Mouse (Mus musculus): ENCODE data around the gene RPS10-NUDT3. TPM values are rescaled to one million over a fixed set of nuclear protein-coding genes. Genes with fewer than 3 reads are reported as not detected.

Gene RPS10-NUDT3
- polyA plus RNA-seq, 1 experiment from 2014 or later, result not detected

GRCm38 (mm10) chr17:27579816-27580215 is 55.2 kb downstream of the RPS10-NUDT3 start:
- Histone ChIP-seq H3K9ac (replicated peaks) (no peak overlapping the region), H3K4me3 (no peak overlapping the region), H3K27ac (replicated peaks) (peak overlapping the region; percentile 63), H3K4me1 (peaks cover 11% of the 10 kb centered on the region; the same call in 1 of the 2 replicates), H3K27me3 (no peaks in the 10 kb centered on the region), H3K9me3 (no peaks in the 10 kb centered on the region), H3K4me2 (replicated peaks) (no peak overlapping the region), H3K36me3 (peaks cover 63% of the 10 kb centered on the region)
- WGBS, result 72% methylated on average over 8 of the region's 8 CpGs
- ATAC-seq (replicated peaks), result no peak

DNA sequence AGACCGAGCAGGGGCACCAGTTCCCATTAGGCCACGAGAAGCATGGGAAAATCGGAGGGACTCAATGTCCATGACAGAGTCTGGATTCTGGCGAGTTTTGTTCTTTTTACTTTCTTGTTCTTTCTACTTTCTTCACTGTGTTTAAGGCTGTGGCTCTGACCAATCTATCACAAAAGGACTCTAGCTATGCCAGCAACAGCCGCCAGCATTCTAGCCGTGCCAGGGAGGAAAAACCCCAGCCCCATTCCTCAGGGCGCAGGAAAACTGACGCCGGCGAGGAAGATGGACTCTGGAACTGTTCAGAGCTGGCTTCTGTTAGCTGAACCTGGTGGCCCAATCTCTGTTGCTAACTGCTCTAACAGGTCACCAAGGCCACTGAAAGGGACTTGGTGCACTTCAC is 56.5 kb downstream of the RPS10-NUDT3 start:
- ATAC-seq (replicated peaks), result no peak
- Histone ChIP-seq H3K9ac (replicated peaks) (no peak overlapping the region), H3K4me1 (peaks cover 14% of the 10 kb centered on the region), H3K9me3 (no peaks in the 10 kb centered on the region), H3K27ac (replicated peaks) (peak overlapping the region; percentile 63; the same call in 1 of the 2 replicates), H3K27me3 (no peaks in the 10 kb centered on the region), H3K4me2 (replicated peaks) (no peak overlapping the region), H3K4me3 (no peak overlapping the region), H3K36me3 (peaks cover 56% of the 10 kb centered on the region)
- WGBS, result 81% methylated on average over 10 of the region's 10 CpGs

GRCm38 (mm10) chr17:27577468-27577867 is 57.6 kb downstream of the RPS10-NUDT3 start:
- H3K27ac ChIP-seq (replicated peaks), result no peak overlapping the region
- H3K9me3 ChIP-seq, result no peaks in the 10 kb centered on the region
- H3K9ac ChIP-seq (replicated peaks), result no peak overlapping the region
- no peak for ATAC-seq (replicated peaks)
- peaks cover 52% of the 10 kb centered on the region for H3K36me3 ChIP-seq
- H3K4me3 ChIP-seq, result no peak overlapping the region
- H3K27me3 ChIP-seq, result no peaks in the 10 kb centered on the region
- 74% methylated on average over 6 of the region's 6 CpGs for WGBS
- peaks cover 14% of the 10 kb centered on the region for H3K4me1 ChIP-seq
- no peak overlapping the region for H3K4me2 ChIP-seq (replicated peaks)

- no peaks in the 10 kb centered on the region for H3K27me3 ChIP-seq
- no peak overlapping the region for H3K4me2 ChIP-seq (replicated peaks)
- H3K9me3 ChIP-seq, result no peaks in the 10 kb centered on the region
- ATAC-seq (replicated peaks), result no peak
- no peak overlapping the region for H3K27ac ChIP-seq (replicated peaks)
- peaks cover 14% of the 10 kb centered on the region for H3K4me1 ChIP-seq
- peaks cover 44% of the 10 kb centered on the region for H3K36me3 ChIP-seq
- WGBS, result 90% methylated on average over 7 of the region's 7 CpGs
- no peak overlapping the region for H3K9ac ChIP-seq (replicated peaks)
- no peak overlapping the region for H3K4me3 ChIP-seq
Observed at GRCm38 (mm10) chr17:27576056-27576455, 59.0 kb downstream of the RPS10-NUDT3 start.

- 81% methylated on average over 10 of the region's 10 CpGs for WGBS
- Histone ChIP-seq H3K36me3 (peaks cover 35% of the 10 kb centered on the region), H3K9ac (replicated peaks) (no peak overlapping the region), H3K27ac (replicated peaks) (peak overlapping the region; percentile 24), H3K4me1 (peaks cover 14% of the 10 kb centered on the region), H3K4me3 (no peak overlapping the region), H3K9me3 (no peaks in the 10 kb centered on the region), H3K27me3 (no peaks in the 10 kb centered on the region), H3K4me2 (replicated peaks) (no peak overlapping the region)
- ATAC-seq (replicated peaks), result no peak
Observed at GRCm38 (mm10) chr17:27575116-27575776, 59.8 kb downstream of the RPS10-NUDT3 start.

- Histone ChIP-seq H3K9me3 (no peaks in the 10 kb centered on the region), H3K4me3 (no peak overlapping the region), H3K36me3 (peaks cover 29% of the 10 kb centered on the region), H3K4me2 (replicated peaks) (no peak overlapping the region), H3K27ac (replicated peaks) (peak overlapping the region; percentile 24), H3K27me3 (no peaks in the 10 kb centered on the region), H3K4me1 (peaks cover 9% of the 10 kb centered on the region), H3K9ac (replicated peaks) (no peak overlapping the region)
- no peak; the same call in 1 of the 2 replicates for ATAC-seq (replicated peaks)
- WGBS, result 82% methylated on average over 16 of the region's 16 CpGs
Observed at GRCm38 (mm10) chr17:27574470-27575115, 60.4 kb downstream of the RPS10-NUDT3 start.

DNA sequence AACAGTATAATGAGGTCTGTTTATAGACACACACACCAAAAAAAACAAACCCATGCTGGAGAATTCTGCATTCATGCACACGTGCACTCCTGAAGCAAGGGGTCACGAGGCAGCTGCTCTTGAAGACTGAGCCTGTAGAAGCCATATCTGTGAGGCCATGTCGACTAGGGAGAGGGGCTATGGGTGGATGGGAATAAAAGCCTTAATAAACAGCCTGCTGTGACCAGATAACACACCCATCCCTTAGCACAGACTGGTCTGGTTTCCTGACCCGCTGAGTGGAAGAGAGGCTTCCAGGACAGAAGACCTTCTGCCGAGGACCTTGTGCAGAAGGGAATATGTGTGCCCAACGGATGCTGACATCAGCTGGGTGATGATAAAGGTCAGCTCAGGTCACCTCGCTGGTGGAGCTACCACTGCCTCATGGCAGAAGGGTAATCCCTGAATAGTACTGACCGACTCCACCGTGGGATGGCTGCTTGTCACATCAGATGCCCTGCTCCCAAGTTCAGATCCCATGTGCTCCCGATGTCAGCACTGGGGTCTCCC is 61.2 kb downstream of the RPS10-NUDT3 start:
- no peak for ATAC-seq (replicated peaks)
- H3K36me3 ChIP-seq, result peaks cover 21% of the 10 kb centered on the region
- no peaks in the 10 kb centered on the region for H3K27me3 ChIP-seq
- no peak overlapping the region for H3K4me3 ChIP-seq
- WGBS, result 88% methylated on average over 10 of the region's 10 CpGs
- no peak overlapping the region for H3K4me2 ChIP-seq (replicated peaks)
- peaks cover 7% of the 10 kb centered on the region for H3K4me1 ChIP-seq
- no peak overlapping the region for H3K27ac ChIP-seq (replicated peaks)
- no peak overlapping the region for H3K9ac ChIP-seq (replicated peaks)
- no peaks in the 10 kb centered on the region for H3K9me3 ChIP-seq

DNA sequence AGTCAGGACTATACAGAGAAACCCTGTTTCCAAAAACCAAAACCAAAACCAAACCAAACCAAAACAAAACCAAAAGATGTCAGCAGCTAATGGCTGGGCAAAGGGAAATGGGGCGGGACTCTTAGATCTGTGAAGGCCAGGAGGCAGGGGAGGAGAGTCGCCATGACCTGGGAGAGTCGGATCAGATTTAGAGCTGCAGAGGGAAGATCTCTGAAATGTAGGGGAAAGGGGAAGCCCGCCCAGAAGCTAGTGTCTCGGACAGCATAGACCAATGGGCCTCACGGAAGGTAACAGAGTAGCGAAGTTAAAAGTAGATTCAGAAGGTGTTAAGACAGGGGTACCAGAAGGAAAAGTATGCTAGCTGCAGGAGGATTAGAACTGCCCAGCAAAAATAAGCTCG is 63.7 kb downstream of the RPS10-NUDT3 start:
- no peaks in the 10 kb centered on the region for H3K27me3 ChIP-seq
- no peak overlapping the region for H3K27ac ChIP-seq (replicated peaks)
- no peak overlapping the region for H3K4me2 ChIP-seq (replicated peaks)
- H3K9me3 ChIP-seq, result no peaks in the 10 kb centered on the region
- peaks cover 9% of the 10 kb centered on the region for H3K4me1 ChIP-seq
- no peak overlapping the region for H3K9ac ChIP-seq (replicated peaks)
- 77% methylated on average over 8 of the region's 8 CpGs for WGBS
- no peak for ATAC-seq (replicated peaks)
- peaks cover 7% of the 10 kb centered on the region for H3K36me3 ChIP-seq
- no peak overlapping the region for H3K4me3 ChIP-seq

DNA sequence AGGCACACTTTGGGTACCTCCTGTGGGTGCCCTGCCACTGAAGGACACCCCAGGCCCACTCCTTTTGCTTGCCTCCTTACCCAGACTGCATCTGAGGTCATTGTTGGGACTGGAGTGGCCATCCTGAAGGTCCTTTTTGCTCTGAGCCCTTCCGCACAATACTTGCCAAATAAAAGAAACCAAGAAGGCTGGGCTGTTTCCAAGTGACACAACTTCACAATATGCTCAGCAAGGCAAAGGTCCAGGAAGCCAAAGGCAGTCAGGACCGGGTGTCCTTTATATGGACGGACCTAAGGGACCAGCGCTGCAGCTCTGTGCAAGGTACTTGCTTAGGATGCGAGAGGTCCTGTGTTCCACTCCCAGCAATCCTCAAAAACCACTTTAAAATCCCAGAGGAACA is 66.8 kb downstream of the RPS10-NUDT3 start:
- Histone ChIP-seq H3K4me2 (replicated peaks) (no peak overlapping the region), H3K9me3 (no peaks in the 10 kb centered on the region), H3K4me1 (peaks cover 24% of the 10 kb centered on the region), H3K9ac (replicated peaks) (no peak overlapping the region), H3K4me3 (no peak overlapping the region), H3K27me3 (no peaks in the 10 kb centered on the region), H3K36me3 (peaks cover 7% of the 10 kb centered on the region), H3K27ac (replicated peaks) (no peak overlapping the region)
- no peak for ATAC-seq (replicated peaks)
- WGBS, result 84% methylated on average over 5 of the region's 5 CpGs

GRCm38 (mm10) chr17:27565942-27566267 is 69.1 kb downstream of the RPS10-NUDT3 start:
- H3K4me3 ChIP-seq, result peak overlapping the region; percentile 62
- no peaks in the 10 kb centered on the region for H3K27me3 ChIP-seq
- WGBS, result 0% methylated on average over 13 of the region's 13 CpGs
- H3K9me3 ChIP-seq, result no peaks in the 10 kb centered on the region
- H3K4me2 ChIP-seq (replicated peaks), result peak overlapping the region; percentile 89
- H3K4me1 ChIP-seq, result peaks cover 24% of the 10 kb centered on the region
- H3K27ac ChIP-seq (replicated peaks), result no peak overlapping the region; the same call in 1 of the 2 replicates
- no peaks in the 10 kb centered on the region; the same call in 1 of the 2 replicates for H3K36me3 ChIP-seq
- peak overlapping the region; percentile 46 for H3K9ac ChIP-seq (replicated peaks)
- ATAC-seq (replicated peaks), result peak; percentile 65

DNA sequence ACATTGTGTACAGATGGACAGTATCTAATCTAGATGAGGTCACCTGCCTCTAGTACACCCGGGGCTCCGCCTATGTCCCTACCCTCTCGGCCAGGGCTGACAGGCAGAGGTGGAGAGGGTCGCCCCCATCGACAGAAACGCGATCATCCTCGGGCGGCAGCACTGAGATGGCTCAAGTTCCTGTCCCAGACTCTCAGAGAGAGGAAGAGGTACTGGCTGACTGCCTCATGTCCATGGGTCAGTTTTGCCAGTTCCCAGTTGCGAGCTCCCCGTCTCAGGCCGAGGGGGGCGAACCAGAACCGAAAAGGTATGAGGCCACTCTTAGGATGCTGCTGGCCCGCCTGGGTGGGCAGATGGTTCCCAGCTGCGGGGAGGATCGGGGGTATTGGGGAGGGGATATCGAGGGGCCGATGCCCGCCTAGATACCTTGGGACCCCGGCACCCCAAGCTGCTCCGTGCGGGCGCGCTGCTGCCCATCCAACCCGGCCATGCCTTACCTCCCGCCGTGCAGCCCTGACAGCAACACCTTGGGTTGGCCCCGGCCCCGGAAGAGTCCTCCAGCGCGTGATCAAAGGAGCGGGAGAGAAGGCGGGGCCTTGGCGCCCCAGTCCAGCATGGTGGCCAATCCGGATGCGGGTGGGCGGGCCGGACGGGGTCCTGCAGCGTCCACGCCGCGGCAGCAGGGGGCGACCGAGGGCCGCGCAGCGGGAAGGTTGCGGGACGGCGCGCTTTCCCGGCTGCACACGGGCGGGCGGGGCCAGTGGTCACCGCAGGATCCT is 69.7 kb downstream of the RPS10-NUDT3 start, which contains the start of gene AI413582:
Gene AI413582 (minus strand): TSS at position 594 of the 779 bp plus-strand sequence.
- Histone ChIP-seq H3K4me1 (peaks cover 24% of the 10 kb centered on the region), H3K9ac (replicated peaks) (peak within 1 kb of the TSS; percentile 63), H3K36me3 (no peaks in the 10 kb centered on the region; the same call in none of the 2 replicates), H3K27ac (replicated peaks) (peak within 1 kb of the TSS; percentile 42), H3K27me3 (no peaks in the 10 kb centered on the region), H3K9me3 (no peaks in the 10 kb centered on the region), H3K4me2 (replicated peaks) (peak within 1 kb of the TSS; percentile 89), H3K4me3 (peak within 1 kb of the TSS; percentile 62)
- peak; percentile 95 for ATAC-seq (replicated peaks)
- under 1% methylated on average over 58 of the region's 58 CpGs for WGBS

All from forebrain, embryonic 15.5 days (tissue).